Mouse (Mus musculus): ENCODE measurements around the gene Fam102a. TPM values are rescaled to one million over a fixed set of nuclear protein-coding genes. Genes with fewer than 3 reads are reported as not detected.
A peak's percentile ranks its signal among the peaks of the same experiment; 100 is the strongest.
"Not testable (repeated sequence)": the region's sequence is repeated elsewhere in the genome, so short reads cannot be mapped to it uniquely, and the experiment has no call there.

Gene Fam102a
- 10 to 100 TPM; 35.2 to 44.4 TPM for total RNA-seq (2021)
- long read RNA-seq, experiment 1, full-length matches to known transcripts: 28 of 47 reads
- long read RNA-seq, experiment 1, partial matches to known transcripts: 16 of 47 reads
- long read RNA-seq, experiment 1, other reads (novel, unspliced or antisense): 3 of 47 reads
- long read RNA-seq, experiment 2, full-length matches to known transcripts: 27 of 40 reads
- long read RNA-seq, experiment 2, partial matches to known transcripts: 13 of 40 reads
- long read RNA-seq, experiment 2, other reads (novel, unspliced or antisense): 0 of 40 reads

DNA sequence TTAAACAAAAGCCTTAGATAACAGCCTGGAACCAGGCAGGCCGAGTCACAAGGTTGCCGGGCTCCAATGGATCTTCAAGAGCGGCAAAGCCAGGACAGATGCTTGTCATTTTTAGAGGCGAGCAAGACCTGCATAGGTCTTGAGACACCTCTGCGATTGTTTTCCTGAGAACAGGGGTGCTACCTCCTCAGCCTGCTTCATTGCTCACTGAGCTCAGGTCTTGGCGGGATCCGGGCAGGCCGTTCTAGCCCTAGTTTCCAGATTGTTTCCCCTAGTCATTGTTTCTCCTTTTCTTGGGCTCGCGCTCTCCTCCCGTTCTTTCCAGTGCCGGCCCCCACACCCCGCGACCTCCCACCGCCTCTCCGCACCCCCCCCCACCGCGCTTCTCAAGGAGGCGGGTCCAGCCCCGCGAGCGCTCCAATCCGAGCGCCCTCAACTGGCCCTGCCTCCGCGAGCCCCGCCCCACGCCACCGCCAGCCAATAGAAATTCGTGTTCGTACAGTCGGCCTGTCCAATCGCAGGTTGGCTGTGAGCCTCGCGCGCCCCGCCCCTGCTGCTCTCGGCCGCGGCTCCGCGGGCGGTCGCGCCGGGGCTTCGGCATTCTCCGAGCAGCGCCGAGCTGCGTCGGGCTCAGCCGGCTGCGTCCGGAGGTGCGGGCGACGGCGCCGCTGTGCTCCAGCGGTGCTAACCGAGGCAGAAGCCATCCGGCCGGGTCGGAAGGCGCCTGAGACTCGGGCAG is at the start of gene Fam102a:
Gene Fam102a (plus strand): TSS at position 600 of the 739 bp plus-strand sequence.
- intact Hi-C loops (cut with DNase I): no loop called here
- DNase-seq (ENCODE audit: low spot score in 2 of 2): peak; percentile 99

GRCm38 (mm10) chr2:32485751-32486150 is 49.4 kb upstream of the Fam102a start:
- intact Hi-C loops (cut with DNase I): no loop called here

GRCm38 (mm10) chr2:32486155-32486554 is 49.0 kb upstream of the Fam102a start:
- intact Hi-C loops (cut with DNase I): no loop called here
- no peak for DNase-seq (ENCODE audit: low spot score in 2 of 2)

More at GRCm38 (mm10) chr2:32485751-32486150, 49.4 kb upstream of the Fam102a start:
- no peak for DNase-seq (ENCODE audit: low spot score in 2 of 2)

DNA sequence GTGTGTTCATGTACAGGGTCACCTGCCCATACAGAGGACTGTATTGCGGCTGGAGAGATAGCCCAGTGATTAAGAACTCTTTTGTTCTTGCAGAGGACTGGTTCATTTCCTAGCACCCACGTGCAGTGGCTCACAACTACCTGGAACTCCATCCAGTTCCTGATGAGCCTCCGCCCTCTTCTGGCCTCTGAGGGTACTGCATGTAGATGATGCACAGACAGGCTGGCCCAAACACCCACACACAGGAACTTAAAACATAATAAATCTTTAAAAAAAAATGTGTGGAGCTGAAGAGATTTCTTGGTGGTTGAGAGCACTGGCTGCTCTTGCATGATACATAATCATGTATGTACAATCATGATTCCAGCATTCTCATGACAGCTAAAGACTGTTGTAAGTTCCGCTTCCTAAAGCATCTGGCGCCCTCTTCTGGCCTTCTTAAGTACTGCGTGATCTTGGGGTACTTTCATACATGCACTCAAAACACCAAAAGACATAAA is 48.0 kb upstream of the Fam102a start:
- intact Hi-C loops (cut with DNase I): loop anchor here (1.0 kb wide), 2 partner anchors 79 to 83 kb away; no protein-coding TSS in a partner anchor
- DNase-seq (ENCODE audit: low spot score in 2 of 2): peak; percentile 96 to 97

DNA sequence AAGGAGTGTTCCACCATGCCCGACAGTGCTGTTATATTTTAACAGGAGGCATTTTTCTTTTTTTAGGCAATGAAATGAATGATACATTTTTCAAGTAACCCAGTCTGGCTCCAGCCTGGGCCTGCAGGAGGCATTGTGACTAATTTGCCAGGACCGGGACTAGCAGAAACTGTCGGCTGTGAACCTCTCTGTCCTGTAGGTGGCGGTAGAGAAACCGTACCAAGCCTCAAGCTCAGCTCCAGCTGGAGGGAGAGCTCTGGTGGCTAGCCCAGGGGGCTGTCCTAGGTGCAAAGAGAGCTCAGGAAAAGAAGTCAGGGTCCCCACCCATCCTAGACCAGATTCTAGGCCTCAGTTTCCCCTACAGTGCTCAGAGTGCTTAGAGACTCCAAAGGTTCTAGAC is 46.5 kb upstream of the Fam102a start:
- intact Hi-C loops (cut with DNase I): no loop called here
- peak; percentile 87 to 94 for DNase-seq (ENCODE audit: low spot score in 2 of 2)

DNA sequence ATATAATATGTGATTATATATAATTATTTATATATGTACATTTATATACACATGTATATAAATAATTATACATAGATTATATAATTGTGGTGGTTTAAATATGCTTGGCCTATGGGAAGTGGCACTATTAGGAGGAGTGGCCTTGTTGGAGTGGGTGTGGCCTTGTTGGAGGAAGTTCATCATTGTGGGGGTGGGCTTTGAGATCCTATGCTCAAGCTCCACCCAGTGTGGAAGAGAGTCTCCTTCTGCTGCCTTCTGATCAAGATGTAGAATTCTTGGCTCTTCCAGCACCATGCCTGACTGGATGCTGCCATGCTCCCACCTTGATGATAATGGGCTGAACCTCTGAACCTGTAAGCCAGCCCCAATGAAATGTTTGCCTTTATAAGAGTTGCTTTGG is 44.4 kb upstream of the Fam102a start:
- intact Hi-C loops (cut with DNase I): not testable (repeated sequence)

GRCm38 (mm10) chr2:32492661-32493060 is 42.5 kb upstream of the Fam102a start:
- intact Hi-C loops (cut with DNase I): no loop called here
- no peak for DNase-seq (ENCODE audit: low spot score in 2 of 2)

More for the DNA sequence above, 44.4 kb upstream of the Fam102a start:
- DNase-seq (ENCODE audit: low spot score in 2 of 2): not testable (repeated sequence)

DNA sequence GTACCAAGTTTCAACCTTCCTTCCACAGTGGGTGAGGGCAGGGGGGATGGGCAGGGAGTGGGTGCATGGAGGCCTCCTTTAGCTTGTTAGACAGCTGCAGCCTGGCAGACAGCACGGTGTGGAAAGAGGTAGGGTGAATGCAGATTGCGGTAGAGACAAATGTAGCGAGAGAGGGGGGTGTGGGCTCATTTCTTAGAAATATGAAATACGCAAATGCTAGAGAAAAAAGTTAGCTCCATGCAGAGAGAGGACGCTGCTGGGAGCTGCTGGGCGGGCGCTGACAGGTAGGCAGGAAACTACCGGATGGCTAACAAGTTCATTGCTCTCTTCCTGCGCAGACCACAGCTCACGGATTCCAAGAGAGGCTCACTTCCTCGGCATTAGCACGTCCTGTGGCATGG is 41.8 kb upstream of the Fam102a start:
- no peak for DNase-seq (ENCODE audit: low spot score in 2 of 2)
- intact Hi-C loops (cut with DNase I): no loop called here

GRCm38 (mm10) chr2:32494522-32494921 is 40.6 kb upstream of the Fam102a start:
- no peak for DNase-seq (ENCODE audit: low spot score in 2 of 2)
- intact Hi-C loops (cut with DNase I): no loop called here

DNA sequence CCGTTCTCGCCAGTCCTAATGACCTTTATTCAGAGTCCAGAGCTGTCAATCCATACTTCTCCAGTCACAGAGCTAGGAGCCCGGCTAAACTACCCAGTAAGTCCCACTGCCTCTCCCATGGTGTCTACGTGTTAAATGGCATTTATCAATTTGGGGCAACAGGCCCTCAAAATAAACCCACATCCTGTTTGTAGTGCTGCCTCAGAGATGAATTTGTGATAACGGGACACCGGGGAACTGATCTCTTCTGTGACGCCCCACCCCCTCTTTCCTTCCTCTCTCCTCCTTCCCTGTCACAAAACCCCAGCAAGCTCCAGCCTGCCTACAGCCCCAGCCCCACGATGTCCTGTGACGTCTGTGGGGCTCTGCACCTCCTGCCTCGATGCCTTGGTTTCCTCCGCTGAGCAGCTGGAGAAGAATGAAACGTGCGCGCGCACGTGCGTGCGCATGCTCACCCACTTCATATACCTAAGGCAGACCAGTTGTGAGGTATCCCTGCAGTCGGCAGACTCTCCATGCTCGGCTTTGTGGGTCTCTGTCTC is 39.9 kb upstream of the Fam102a start:
- no peak for DNase-seq (ENCODE audit: low spot score in 2 of 2)
- intact Hi-C loops (cut with DNase I): no loop called here

DNA sequence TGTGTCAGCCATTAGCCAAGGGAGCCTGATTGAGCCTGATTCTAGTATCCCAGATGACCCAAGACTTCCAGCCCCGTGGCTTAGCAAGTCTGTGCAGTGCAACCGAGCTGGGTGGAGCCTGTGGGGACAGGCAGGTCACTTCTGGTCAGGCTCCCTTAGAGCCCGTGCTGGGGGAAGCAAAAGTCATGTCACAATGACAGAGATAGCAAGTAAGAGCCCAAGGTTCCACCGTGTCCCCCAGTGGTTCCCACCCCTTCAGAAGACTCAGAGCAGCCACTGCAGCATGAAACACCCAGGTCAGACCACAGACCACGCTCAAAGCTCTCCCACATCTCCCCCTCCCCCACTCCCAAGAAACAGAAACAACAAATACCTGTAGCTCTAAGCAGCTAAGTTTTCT is 38.9 kb upstream of the Fam102a start:
- intact Hi-C loops (cut with DNase I): no loop called here
- no peak for DNase-seq (ENCODE audit: low spot score in 2 of 2)

DNA sequence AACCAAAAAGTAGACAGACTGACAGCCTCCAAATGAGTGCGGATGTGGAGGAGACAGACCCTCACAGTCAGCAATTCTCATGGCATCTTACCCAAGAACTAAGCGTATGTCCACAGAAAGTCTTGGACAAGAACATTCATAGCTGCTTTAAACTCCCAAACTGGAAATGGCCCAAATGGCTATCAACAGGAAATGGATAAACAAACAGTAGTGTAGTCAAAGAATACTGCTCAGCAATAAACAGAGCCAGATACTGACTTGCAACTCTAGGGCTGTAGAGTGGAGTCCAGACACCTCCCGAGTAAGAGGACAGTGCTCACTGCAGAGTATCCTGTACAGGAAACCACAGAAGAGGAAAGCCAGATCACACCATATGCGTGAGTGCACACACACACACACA is 35.8 kb upstream of the Fam102a start:
- no peak for DNase-seq (ENCODE audit: low spot score in 2 of 2)
- intact Hi-C loops (cut with DNase I): no loop called here

DNA sequence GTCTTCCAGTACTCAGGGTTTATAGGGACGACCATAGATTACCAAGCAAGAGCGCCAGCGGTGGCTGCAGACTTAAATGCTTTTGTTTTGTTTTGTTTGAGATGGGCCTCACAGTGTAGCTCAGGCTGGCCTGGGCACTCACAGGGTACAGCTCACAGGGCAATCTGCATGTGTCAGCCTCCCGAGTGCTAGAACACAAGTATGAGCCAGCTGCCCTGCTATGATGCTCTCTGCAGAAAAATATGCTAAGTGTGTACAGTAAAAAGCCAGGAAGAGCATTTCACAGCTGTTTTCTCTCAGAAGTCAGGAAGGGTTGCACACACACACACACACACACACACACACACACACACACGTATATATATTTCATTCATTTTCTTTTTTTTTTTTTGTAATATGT is 34.7 kb upstream of the Fam102a start:
- DNase-seq (ENCODE audit: low spot score in 2 of 2): no peak
- intact Hi-C loops (cut with DNase I): loop anchor here (5.0 kb wide), 1 partner anchor 52 kb away; no protein-coding TSS in a partner anchor

GRCm38 (mm10) chr2:32501754-32502324 is 33.3 kb upstream of the Fam102a start:
- intact Hi-C loops (cut with DNase I): loop anchor here (5.0 kb wide), 1 partner anchor 50 kb away; no protein-coding TSS in a partner anchor
- no peak for DNase-seq (ENCODE audit: low spot score in 2 of 2)

- intact Hi-C loops (cut with DNase I): loop anchor here (5.0 kb wide), 1 partner anchor 49 kb away; no protein-coding TSS in a partner anchor
- no peak for DNase-seq (ENCODE audit: low spot score in 2 of 2)
These were observed 32.3 kb upstream of the Fam102a start for GRCm38 (mm10) chr2:32502843-32503242.

GRCm38 (mm10) chr2:32503588-32503987 is 31.5 kb upstream of the Fam102a start:
- intact Hi-C loops (cut with DNase I): loop anchor here (5.0 kb wide), 1 partner anchor 49 kb away; no protein-coding TSS in a partner anchor
- no peak for DNase-seq (ENCODE audit: low spot score in 2 of 2)

DNA sequence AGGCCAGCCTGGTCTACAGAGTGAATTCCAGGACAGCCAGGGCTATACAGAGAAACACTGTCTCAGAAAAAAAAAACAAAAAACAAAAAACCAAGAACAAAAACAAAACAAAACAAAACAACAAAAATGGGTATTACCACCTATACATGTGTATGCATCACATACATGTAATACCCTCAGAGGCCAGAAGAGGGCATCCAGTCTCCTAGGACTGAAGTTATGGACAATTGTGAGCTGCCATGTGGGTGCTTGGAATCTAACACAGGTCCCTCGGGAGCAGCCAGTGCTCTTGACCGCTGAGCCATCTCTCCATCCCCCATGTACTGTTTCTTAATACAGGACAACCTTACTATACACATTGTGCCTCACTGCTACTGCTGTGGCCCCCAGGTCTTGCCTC is 29.6 kb upstream of the Fam102a start:
- DNase-seq (ENCODE audit: low spot score in 2 of 2): no peak
- intact Hi-C loops (cut with DNase I): no loop called here

DNA sequence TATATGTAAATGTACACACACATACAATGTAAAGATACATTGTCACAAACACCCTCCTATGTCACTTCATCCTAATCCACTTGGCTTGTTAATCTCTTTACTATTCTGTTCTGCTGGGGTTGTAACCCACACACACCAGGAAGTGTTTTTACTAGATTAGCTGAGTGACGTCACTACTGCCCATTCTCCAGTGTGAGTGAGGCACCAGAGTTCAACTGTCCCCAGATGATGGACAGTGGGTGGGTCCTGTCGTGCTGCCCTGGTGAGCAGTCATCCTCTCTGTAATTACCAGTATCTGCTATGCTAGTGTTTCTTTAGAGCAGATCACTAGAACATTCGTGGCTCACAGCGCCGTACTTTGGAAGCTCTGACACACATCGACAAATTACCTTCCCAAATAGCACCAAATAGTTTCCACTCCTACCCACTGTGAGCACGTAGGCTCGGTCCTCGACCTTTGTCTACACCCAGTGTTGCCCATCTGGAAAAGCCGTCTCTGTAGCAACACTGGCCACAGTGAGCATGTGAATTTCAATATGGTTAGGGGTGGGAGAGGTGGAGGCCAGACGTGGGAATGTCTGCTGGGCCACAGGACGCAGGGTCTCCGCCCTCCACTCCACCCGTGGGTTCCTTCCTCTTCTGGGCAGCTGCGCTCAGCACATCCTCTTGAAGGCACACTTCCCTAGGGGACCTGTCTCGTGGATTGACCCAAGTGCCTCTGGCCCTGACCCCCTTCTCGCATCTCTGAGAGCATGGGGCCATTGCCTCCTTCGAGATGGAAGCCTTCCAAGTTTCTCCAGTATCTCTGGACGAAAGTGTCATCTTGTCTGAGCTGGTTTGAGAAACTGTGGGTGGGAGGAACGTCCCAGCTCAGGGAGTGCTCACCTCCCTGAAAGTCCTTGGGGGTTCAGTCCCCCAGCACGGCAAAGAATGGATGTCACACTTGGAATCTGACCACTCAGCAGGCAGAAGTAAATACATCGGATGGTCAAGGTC is 28.2 kb upstream of the Fam102a start:
- no peak for DNase-seq (ENCODE audit: low spot score in 2 of 2)
- intact Hi-C loops (cut with DNase I): no loop called here

- intact Hi-C loops (cut with DNase I): no loop called here
- DNase-seq (ENCODE audit: low spot score in 2 of 2): no peak
These were observed 27.2 kb upstream of the Fam102a start for GRCm38 (mm10) chr2:32507906-32508305.

All from left cerebral cortex, postnatal 14 days (tissue).